Mouse (Mus musculus) NIH3T3 (cell line): Measurements from ENCODE around the gene Gm13102.
"Not testable (repeated sequence)": the region's sequence is repeated elsewhere in the genome, so short reads cannot be mapped to it uniquely, and the experiment has no call there.

Source experiments
- DNase-seq: peaks from one replicate; pipeline ENCODE4 v3.0.0-alpha.2; 2012; ENCODE audit warnings: low read depth

Gene Gm13102

DNA sequence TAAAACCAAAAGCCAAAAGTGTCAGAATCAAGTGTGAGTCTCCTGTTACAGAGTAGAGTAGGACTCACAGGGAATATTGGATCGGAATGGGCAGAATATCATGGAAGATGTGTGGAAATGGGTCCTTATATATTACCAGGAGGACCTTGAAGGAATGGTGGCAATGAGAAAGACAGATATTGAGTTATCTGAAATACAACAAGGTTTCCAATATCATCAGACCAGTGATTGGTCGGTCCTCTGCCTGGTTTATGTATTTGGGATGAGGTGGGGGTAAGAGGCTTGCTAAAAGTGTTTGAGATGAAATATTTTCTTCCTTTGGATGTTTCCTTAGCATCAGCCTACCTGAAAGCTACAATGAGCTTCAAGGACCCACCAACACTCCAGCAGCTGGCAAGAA is at the start of gene Gm13102:
Gene Gm13102 (plus strand): TSS at position 301 of the 400 bp plus-strand sequence.
- DNase-seq: not testable (repeated sequence)

DNA sequence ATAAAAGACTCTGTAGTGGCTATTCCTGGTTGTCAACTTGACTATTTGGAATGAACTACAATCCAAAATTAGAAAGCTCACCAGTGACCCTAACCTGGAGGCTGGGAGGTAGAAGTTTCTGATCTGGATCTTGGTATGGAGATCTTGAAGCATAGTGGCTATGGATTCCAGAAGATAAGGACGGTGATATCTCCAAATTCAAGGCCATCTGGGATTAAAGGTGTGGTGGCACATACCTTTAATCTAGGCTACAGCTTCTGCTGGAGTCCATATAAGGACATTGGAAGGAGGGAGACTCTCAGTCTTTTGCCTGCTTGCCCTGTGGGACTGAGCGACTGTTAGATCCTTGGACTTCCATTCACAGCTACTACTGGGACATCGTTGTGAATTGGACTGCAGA is 47.4 kb upstream of the Gm13102 start, which contains the start of gene Pramel4:
Gene Pramel4 (plus strand): TSS at position 301 of the 400 bp plus-strand sequence.
- not testable (repeated sequence) for DNase-seq
